Mouse (Mus musculus) forebrain, embryonic 14.5 days (tissue): ENCODE results near the gene Slc15a3. TPM values are rescaled to one million over a fixed set of nuclear protein-coding genes. Genes with fewer than 3 reads are reported as not detected.

Experiments
- ATAC-seq: fragments of 200-750 bp; cut with Nextera tagmentation; 2 replicates; pipeline ENCODE4 v1.8.0; 2017; ENCODE audit warnings: mild to moderate bottlenecking, moderate library complexity
- DNase-seq: peaks from one replicate; pipeline ENCODE4 v3.0.0-alpha.2; 2015; ENCODE audit warnings: low spot score
- H3K27ac ChIP-seq: fragments of 300-500 bp; sonication (generic); 2 replicates; pipeline ENCODE4 v1.5.1; 2014; ENCODE audit warnings: low read depth, mild to moderate bottlenecking, control low read depth, low read length, moderate library complexity
- H3K27me3 ChIP-seq: fragments of 300-500 bp; sonication (generic); replicated peaks from 2 replicates; pipeline ENCODE4 v1.6.1; 2014; ENCODE audit warnings: low read length, control low read depth, mixed read lengths; ENCODE audit not compliant: control insufficient read depth, insufficient read depth
- H3K36me3 ChIP-seq: fragments of 300-500 bp; sonication (generic); 2 replicates; pipeline ENCODE4 v1.6.1; 2014; ENCODE audit warnings: low read length, control low read depth; ENCODE audit not compliant: control insufficient read depth, insufficient read depth
- H3K4me1 ChIP-seq: fragments of 300-500 bp; sonication (generic); 2 replicates; pipeline ENCODE4 v1.6.1; 2014; ENCODE audit warnings: antibody characterized with exemption, low read length, control low read depth; ENCODE audit not compliant: control insufficient read depth, insufficient read depth
- H3K4me2 ChIP-seq: fragments of 300-500 bp; sonication (generic); 2 replicates; pipeline ENCODE4 v1.6.1; 2014; ENCODE audit warnings: mild to moderate bottlenecking, control low read depth, low read length
- H3K4me3 ChIP-seq: fragments of 300-500 bp; sonication (generic); 2 replicates; pipeline ENCODE4 v1.5.1; 2014; ENCODE audit warnings: low read depth, low read length, control low read depth
- H3K9ac ChIP-seq: fragments of 300-500 bp; sonication (generic); 2 replicates; pipeline ENCODE4 v1.6.1; 2014; ENCODE audit warnings: mild to moderate bottlenecking, low read length, control low read depth, moderate library complexity
- H3K9me3 ChIP-seq: fragments of 300-500 bp; sonication (generic); replicated peaks from 2 replicates; pipeline ENCODE4 v1.6.1; 2016; ENCODE audit warnings: low read length, control low read depth, mixed read lengths; ENCODE audit not compliant: control insufficient read depth
- WGBS: fragments of 180-500 bp; shearing (Covaris S2); extraction: QIAGEN DNeasy Blood & Tissue Kit; methylation state at CpG from one replicate; pipeline ENCODE4 v1.1.7; 2014; 5-methylcytosine and 5-hydroxymethylcytosine counted together
- polyA plus RNA-seq: library from polyadenylated mRNA; unstranded; fragments of >200 nt; fragmentation: Nextera tagmentation; extraction: Ambion mirVana; gene quantifications from 2 replicates; pipeline ENCODE4 v1.2.1, GENCODE M21; 2014

The Slc15a3 gene
- 0.34 and 0.49 TPM in 2 replicates for polyA plus RNA-seq

GRCm38 (mm10) chr19:10839010-10839892, at the start of gene Slc15a3:
Gene Slc15a3, plus strand, starts transcription at chr19:10839727.
- DNase-seq (no peak), ATAC-seq (no peak)
- no peak within 1 kb of the TSS for H3K27ac ChIP-seq
- H3K36me3 ChIP-seq: no peaks in the 10 kb centered on the region
- WGBS: 85% methylated on average over 15 of the region's 15 CpGs
- no peak within 1 kb of the TSS for H3K4me3 ChIP-seq
- H3K4me1 ChIP-seq: no peaks in the 10 kb centered on the region
- H3K27me3 ChIP-seq: no peaks in the 10 kb centered on the region
- no peak within 1 kb of the TSS for H3K9ac ChIP-seq
- H3K4me2 ChIP-seq: no peak within 1 kb of the TSS
- H3K9me3 ChIP-seq: no peaks in the 10 kb centered on the region

GRCm38 (mm10) chr19:10790323-10790722, 49.2 kb upstream of the Slc15a3 start:
- ATAC-seq: no peak
- WGBS: 71% methylated on average over 9 of the region's 9 CpGs

GRCm38 (mm10) chr19:10793044-10793443, 46.5 kb upstream of the Slc15a3 start:
- Histone ChIP-seq H3K9me3 (no peaks in the 10 kb centered on the region), H3K4me3 (no peak overlapping the region), H3K4me1 (0 out of 2 replicates have a peak, but pooled peaks cover 2% of the 10 kb centered on the region), H3K27ac (no peak overlapping the region), H3K27me3 (no peaks in the 10 kb centered on the region), H3K36me3 (no peaks in the 10 kb centered on the region), H3K4me2 (no peak overlapping the region), H3K9ac (no peak overlapping the region)
- no peak for ATAC-seq
- no peak for DNase-seq
- 62% methylated on average over 3 of the region's 3 CpGs for WGBS

More at GRCm38 (mm10) chr19:10790323-10790722, 49.2 kb upstream of the Slc15a3 start:
- H3K4me1 ChIP-seq: 0 out of 2 replicates have a peak, but pooled peaks cover 2% of the 10 kb centered on the region
- H3K4me2 ChIP-seq: no peak overlapping the region
- H3K36me3 ChIP-seq: no peaks in the 10 kb centered on the region
- H3K9me3 ChIP-seq: no peaks in the 10 kb centered on the region
- H3K9ac ChIP-seq: no peak overlapping the region
- H3K4me3 ChIP-seq: no peak overlapping the region
- no peak for DNase-seq
- no peak overlapping the region for H3K27ac ChIP-seq
- H3K27me3 ChIP-seq: no peaks in the 10 kb centered on the region

DNA sequence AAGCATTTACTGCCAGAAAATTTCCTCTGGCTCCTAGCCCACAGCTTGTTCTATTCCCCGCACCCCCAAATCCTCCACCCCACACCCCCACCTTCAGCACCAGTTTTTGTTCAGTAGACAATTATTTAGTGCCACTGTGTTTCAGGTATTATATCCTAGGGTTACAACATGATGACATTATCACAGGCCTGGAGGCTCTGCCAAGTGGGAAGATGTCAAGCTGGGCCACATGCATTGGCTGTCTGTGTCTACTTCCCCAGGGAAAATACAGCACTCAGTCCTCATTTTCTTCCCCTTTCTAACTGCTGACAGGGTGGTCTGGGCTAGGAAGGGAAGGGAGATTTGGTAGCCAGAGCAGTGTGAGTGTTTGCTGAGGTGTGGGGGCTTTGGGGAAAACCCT, 44.6 kb upstream of the Slc15a3 start:
- H3K36me3 ChIP-seq: no peaks in the 10 kb centered on the region
- H3K27ac ChIP-seq: no peak overlapping the region
- no peaks in the 10 kb centered on the region for H3K9me3 ChIP-seq
- H3K9ac ChIP-seq: no peak overlapping the region
- no peak for DNase-seq
- ATAC-seq: no peak
- 0 out of 2 replicates have a peak, but pooled peaks cover 2% of the 10 kb centered on the region for H3K4me1 ChIP-seq
- no peak overlapping the region for H3K4me3 ChIP-seq
- 77% methylated on average over 1 of the region's 1 CpGs for whole genome bisulfite sequencing
- no peaks in the 10 kb centered on the region for H3K27me3 ChIP-seq
- H3K4me2 ChIP-seq: no peak overlapping the region

DNA sequence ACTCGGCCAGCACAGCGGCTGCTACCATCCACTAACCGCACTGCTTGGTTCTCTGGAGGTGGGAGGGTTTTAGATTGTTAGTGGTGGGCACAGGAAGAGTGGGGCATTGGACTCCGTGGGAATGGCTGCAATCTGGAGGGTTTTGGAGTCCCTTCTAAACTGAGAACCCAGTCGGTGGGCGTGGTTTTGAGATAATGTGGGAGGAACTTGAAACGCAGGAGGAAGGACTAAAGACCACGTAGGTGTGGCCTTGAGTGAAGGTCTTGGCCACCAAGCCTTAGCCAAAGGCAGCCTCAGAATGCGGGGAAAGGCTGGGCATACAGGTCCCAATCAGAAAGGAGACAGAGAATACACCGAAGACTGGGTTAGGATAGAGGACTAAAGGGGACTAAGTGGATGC, 41.0 kb upstream of the Slc15a3 start:
- H3K4me3 ChIP-seq: no peak overlapping the region
- H3K27me3 ChIP-seq: no peaks in the 10 kb centered on the region
- H3K4me1 ChIP-seq: 0 out of 2 replicates have a peak, but pooled peaks cover 2% of the 10 kb centered on the region
- DNase-seq: no peak
- H3K4me2 ChIP-seq: no peak overlapping the region
- WGBS: 79% methylated on average over 10 of the region's 10 CpGs
- ATAC-seq: no peak
- H3K9me3 ChIP-seq: no peaks in the 10 kb centered on the region
- no peaks in the 10 kb centered on the region for H3K36me3 ChIP-seq
- no peak overlapping the region for H3K9ac ChIP-seq
- H3K27ac ChIP-seq: no peak overlapping the region

- Histone ChIP-seq H3K27me3 (no peaks in the 10 kb centered on the region), H3K9me3 (no peaks in the 10 kb centered on the region), H3K9ac (no peak overlapping the region), H3K4me3 (no peak overlapping the region), H3K4me1 (0 out of 2 replicates have a peak, but pooled peaks cover 2% of the 10 kb centered on the region), H3K27ac (no peak overlapping the region), H3K4me2 (no peak overlapping the region), H3K36me3 (no peaks in the 10 kb centered on the region)
- no peak for ATAC-seq
- 94% methylated on average over 17 of the region's 17 CpGs for WGBS
- DNase-seq: no peak
These were observed 40.4 kb upstream of the Slc15a3 start for GRCm38 (mm10) chr19:10799155-10799554.

GRCm38 (mm10) chr19:10801070-10801469, 38.5 kb upstream of the Slc15a3 start:
- no peaks in the 10 kb centered on the region for H3K36me3 ChIP-seq
- H3K27me3 ChIP-seq: no peaks in the 10 kb centered on the region
- no peaks in the 10 kb centered on the region for H3K4me1 ChIP-seq
- DNase-seq: peak; percentile 24
- no peak overlapping the region for H3K4me3 ChIP-seq
- H3K4me2 ChIP-seq: no peak overlapping the region
- H3K9ac ChIP-seq: no peak overlapping the region
- WGBS: 71% methylated on average over 6 of the region's 6 CpGs
- ATAC-seq: no peak
- no peaks in the 10 kb centered on the region for H3K9me3 ChIP-seq
- no peak overlapping the region for H3K27ac ChIP-seq

DNA sequence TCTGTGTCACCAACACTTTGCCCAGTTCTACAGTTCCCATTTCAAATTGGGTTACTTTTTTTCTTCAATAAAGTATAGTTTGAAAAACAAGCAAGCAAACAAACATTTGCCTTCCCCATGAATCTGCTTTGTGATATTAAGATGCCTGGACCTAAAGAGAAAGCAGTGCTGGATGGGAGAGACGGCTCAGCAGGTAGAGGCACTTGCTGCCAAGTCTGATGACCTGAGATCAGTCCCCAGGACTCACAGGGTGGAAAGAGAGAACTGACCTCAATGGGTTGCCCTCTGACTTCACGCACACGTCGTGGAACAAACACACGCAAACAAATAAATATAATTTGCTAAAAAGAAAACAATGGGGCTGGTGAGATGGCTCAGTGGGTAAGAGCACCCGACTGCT, 37.6 kb upstream of the Slc15a3 start:
- Histone ChIP-seq H3K4me1 (no peaks in the 10 kb centered on the region), H3K27me3 (no peaks in the 10 kb centered on the region), H3K27ac (no peak overlapping the region), H3K9ac (no peak overlapping the region), H3K36me3 (no peaks in the 10 kb centered on the region), H3K4me3 (no peak overlapping the region), H3K4me2 (no peak overlapping the region), H3K9me3 (no peaks in the 10 kb centered on the region)
- no peak for DNase-seq
- 88% methylated on average over 6 of the region's 6 CpGs for WGBS
- ATAC-seq: no peak

DNA sequence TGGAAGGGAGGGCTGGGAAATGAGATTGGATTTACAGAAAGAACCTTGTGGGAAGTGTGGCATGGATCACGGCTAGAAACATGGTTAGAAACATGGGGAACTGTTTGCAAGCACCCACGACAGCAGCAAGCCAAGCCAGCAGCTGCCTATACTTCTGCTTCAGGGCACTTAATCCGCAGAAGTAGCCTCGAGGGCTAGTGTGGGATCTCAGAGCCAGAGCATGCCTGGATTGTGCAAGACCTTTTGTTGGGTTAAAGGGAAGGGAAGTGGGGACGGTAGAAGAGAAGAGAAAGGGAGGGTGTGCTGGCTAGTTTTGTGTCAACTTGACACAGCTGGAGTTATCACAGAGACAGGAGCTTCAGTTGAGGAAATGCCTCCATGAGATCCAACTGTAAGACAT, 35.8 kb upstream of the Slc15a3 start:
- DNase-seq: no peak
- Histone ChIP-seq H3K4me2 (no peak overlapping the region), H3K27ac (no peak overlapping the region), H3K4me1 (no peaks in the 10 kb centered on the region), H3K36me3 (no peaks in the 10 kb centered on the region), H3K9me3 (no peaks in the 10 kb centered on the region), H3K9ac (no peak overlapping the region), H3K4me3 (no peak overlapping the region), H3K27me3 (no peaks in the 10 kb centered on the region)
- ATAC-seq: no peak
- 67% methylated on average over 5 of the region's 5 CpGs for WGBS
